Mouse (Mus musculus) olfactory bulb, adult 2 months (tissue): ENCODE data around the gene Apeh.

ENCODE experiments used
- CTCF ChIP-seq: fragments of 200-500 bp; IDR thresholded peaks from 2 replicates; pipeline ENCODE4 v1.5.1; 2012; ENCODE audit warnings: low read depth, mild to moderate bottlenecking, low read length, moderate library complexity; ENCODE audit not compliant: insufficient read depth
- POLR2A ChIP-seq: fragments of 200-500 bp; IDR thresholded peaks from 2 replicates; pipeline ENCODE4 v1.6.1; 2012; ENCODE audit warnings: mild to moderate bottlenecking, low read depth, low read length, moderate library complexity; ENCODE audit not compliant: insufficient read depth

DNA sequence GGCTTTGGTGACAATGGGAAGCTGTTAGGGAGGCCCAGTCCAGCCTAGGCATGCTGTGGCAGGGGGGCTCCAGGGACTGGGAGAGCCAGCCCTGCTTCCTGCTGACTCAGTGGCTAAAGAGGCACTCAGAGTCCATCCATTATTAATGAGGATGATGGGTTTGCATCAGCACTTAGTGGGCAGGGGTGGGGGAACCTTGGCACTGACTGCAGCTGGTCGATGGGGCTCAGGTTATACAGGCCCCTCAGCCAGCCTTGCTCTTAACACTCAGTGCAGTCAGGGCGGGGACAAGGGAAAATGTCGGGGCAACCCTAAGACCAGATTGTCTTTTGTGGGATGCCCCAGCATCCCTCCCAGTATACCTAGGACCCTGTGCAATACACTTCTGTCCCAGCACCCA, 32.3 kb downstream of the Apeh start:
- TF ChIP-seq CTCF (no peak), POLR2A (no peak)
